Mouse (Mus musculus) urinary bladder, postnatal 10 days (tissue): Measurements from ENCODE around the gene Nox1.
"Not testable (repeated sequence)": the region's sequence is repeated elsewhere in the genome, so short reads cannot be mapped to it uniquely, and the experiment has no call there.

Source experiments
- DNase-seq: peaks from one replicate; pipeline ENCODE4 v3.0.0; 2022; ENCODE audit warnings: low spot score

Nox1 gene

GRCm38 (mm10) chrX:134221856-134222255 is at the start of gene Nox1:
TSS of gene Nox1 (minus strand) at chrX:134221956.
- no peak for DNase-seq

- DNase-seq: no peak
These were observed 40.4 kb upstream of the Nox1 start for GRCm38 (mm10) chrX:134262129-134262528.

GRCm38 (mm10) chrX:134261191-134261590 is 39.4 kb upstream of the Nox1 start:
- DNase-seq: no peak

GRCm38 (mm10) chrX:134248202-134248601 is 26.4 kb upstream of the Nox1 start:
- no peak for DNase-seq

- DNase-seq: no peak
These were observed 24.2 kb upstream of the Nox1 start for GRCm38 (mm10) chrX:134245946-134246345.

- DNase-seq: no peak
These were observed 16.5 kb upstream of the Nox1 start for GRCm38 (mm10) chrX:134238266-134238665.

GRCm38 (mm10) chrX:134233048-134233447 is 11.3 kb upstream of the Nox1 start:
- DNase-seq: no peak

GRCm38 (mm10) chrX:134220618-134221017 is 1.1 kb downstream of the Nox1 start:
- DNase-seq: no peak

- DNase-seq: no peak
These were observed 3.6 kb downstream of the Nox1 start for GRCm38 (mm10) chrX:134218161-134218560.

- DNase-seq: no peak
These were observed 10.6 kb downstream of the Nox1 start for GRCm38 (mm10) chrX:134211151-134211642.

- no peak for DNase-seq
These were observed 13.3 kb downstream of the Nox1 start for GRCm38 (mm10) chrX:134208491-134208890.

- not testable (repeated sequence) for DNase-seq
These were observed 34.6 kb downstream of the Nox1 start, which contains the start of gene Arl13a for GRCm38 (mm10) chrX:134187201-134187600. TSS of gene Arl13a (plus strand) at chrX:134187501.

GRCm38 (mm10) chrX:134174699-134175098 is 47.1 kb downstream of the Nox1 start:
- no peak for DNase-seq

GRCm38 (mm10) chrX:134170584-134170983 is 51.2 kb downstream of the Nox1 start:
- DNase-seq: no peak

- DNase-seq: no peak
These were observed 58.3 kb downstream of the Nox1 start for GRCm38 (mm10) chrX:134163484-134163883.

GRCm38 (mm10) chrX:134162826-134163225 is 58.9 kb downstream of the Nox1 start:
- DNase-seq: no peak

GRCm38 (mm10) chrX:134162043-134162720 is 59.6 kb downstream of the Nox1 start, which contains the start of gene Xkrx:
TSS of gene Xkrx (minus strand) at chrX:134162076.
- DNase-seq: no peak

- no peak for DNase-seq
These were observed 61.3 kb downstream of the Nox1 start for GRCm38 (mm10) chrX:134160442-134160841.

- DNase-seq: no peak
These were observed 63.6 kb downstream of the Nox1 start for GRCm38 (mm10) chrX:134158151-134158550.

GRCm38 (mm10) chrX:134141986-134142385 is 79.8 kb downstream of the Nox1 start:
- DNase-seq: no peak

GRCm38 (mm10) chrX:134141551-134141950 is 80.2 kb downstream of the Nox1 start:
- no peak for DNase-seq

GRCm38 (mm10) chrX:134140024-134140423 is 81.7 kb downstream of the Nox1 start:
- no peak for DNase-seq

- DNase-seq: no peak
These were observed 87.9 kb downstream of the Nox1 start for GRCm38 (mm10) chrX:134133821-134134220.

GRCm38 (mm10) chrX:134132295-134132694 is 89.5 kb downstream of the Nox1 start:
- DNase-seq: no peak
